Mouse (Mus musculus): Measurements from ENCODE around the gene Pklr. TPM values are rescaled to one million over a fixed set of nuclear protein-coding genes. Genes with fewer than 3 reads are reported as not detected.
A peak's percentile ranks its signal among the peaks of the same experiment; 100 is the strongest.

Gene Pklr
- 0.05 and 0.14 TPM in 2 replicates for polyA plus RNA-seq (2015; fragmentation: Nextera tagmentation; extraction: Ambion mirVana)

DNA sequence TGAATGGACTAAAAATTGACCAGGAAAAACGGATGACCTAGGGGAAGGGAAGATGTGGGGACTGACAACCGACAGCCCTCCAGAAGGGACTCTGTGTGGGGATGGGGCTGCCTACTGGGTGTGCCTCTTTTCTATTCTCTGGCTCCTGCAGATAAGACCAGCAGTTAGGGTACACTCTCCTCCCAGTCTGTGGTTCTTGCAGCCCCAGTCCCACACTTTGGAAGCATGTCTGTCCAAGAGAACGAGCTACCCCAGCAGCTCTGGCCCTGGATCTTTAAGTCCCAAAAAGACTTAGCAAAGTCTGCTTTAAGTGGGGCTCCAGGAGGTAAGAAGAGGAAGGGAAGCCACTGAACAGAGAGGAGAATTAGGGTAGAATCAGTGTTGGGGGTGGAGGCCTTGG, at the start of gene Pklr:
TSS of gene Pklr (plus strand) at position 185 of the 400 bp plus-strand sequence.
- H3K9ac ChIP-seq, result no peak within 1 kb of the TSS
- no peaks in the 10 kb centered on the region for H3K9me3 ChIP-seq
- 75% methylated on average over 3 of the region's 3 CpGs for WGBS
- ATAC-seq (replicated peaks), result no peak
- H3K4me3 ChIP-seq, result no peak within 1 kb of the TSS
- H3K27ac ChIP-seq, result no peak within 1 kb of the TSS
- no peaks in the 10 kb centered on the region for H3K36me3 ChIP-seq (replicated peaks)
- no peaks in the 10 kb centered on the region for H3K27me3 ChIP-seq (replicated peaks)
- H3K4me2 ChIP-seq, result no peak within 1 kb of the TSS
- peaks cover 7% of the 10 kb centered on the region; the same call in 1 of the 2 replicates for H3K4me1 ChIP-seq

DNA sequence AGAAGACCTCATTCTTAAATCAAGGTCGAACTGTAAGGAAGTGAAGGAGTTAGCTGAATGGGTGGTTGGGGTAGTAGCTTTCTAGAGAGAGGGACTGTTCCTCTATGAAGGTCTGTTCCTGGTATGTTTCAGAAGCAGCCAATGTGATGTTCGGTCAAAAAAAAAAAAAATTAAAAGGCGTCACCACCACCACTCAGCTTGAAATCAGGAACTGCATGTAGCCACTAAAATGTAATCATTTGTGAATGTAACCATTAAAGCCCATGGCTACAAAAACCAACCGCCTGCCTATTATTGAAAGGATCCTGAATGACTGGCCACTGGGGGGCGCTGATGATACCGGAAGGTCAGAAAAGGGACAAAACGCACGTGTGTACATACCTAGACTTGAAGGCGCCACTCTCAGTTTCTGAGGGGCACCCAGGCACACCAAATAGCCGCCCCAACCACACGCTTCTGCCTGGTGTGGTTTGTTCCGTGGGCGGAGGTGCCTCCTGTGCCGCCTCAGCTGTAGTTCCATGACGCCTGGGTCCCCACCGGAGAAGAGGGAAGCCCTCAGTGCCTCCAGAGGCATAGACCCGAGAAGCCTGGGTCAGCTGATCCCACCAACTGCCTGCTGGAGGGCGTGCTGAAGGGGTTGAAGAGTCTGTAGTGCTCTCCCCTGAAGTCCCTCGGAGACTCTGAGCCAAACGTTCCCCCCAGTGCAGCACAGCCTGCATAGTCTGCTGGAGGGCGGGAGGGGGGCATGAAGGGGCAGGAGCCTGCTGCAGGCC, 48.4 kb upstream of the Pklr start:
- peaks cover 37% of the 10 kb centered on the region for H3K36me3 ChIP-seq (replicated peaks)
- H3K4me3 ChIP-seq, result no peak overlapping the region
- 32% methylated on average over 21 of the region's 21 CpGs for WGBS
- H3K9ac ChIP-seq, result no peak overlapping the region
- H3K27me3 ChIP-seq (replicated peaks), result 0 out of 2 replicates have a peak, but pooled peaks cover 2% of the 10 kb centered on the region
- H3K4me1 ChIP-seq, result peaks cover 33% of the 10 kb centered on the region
- 0 out of 2 replicates have a peak overlapping the region, but pooled peaks have one; percentile 16 for H3K4me2 ChIP-seq
- H3K9me3 ChIP-seq, result no peaks in the 10 kb centered on the region
- ATAC-seq (replicated peaks), result no peak
- no peak overlapping the region for H3K27ac ChIP-seq

DNA sequence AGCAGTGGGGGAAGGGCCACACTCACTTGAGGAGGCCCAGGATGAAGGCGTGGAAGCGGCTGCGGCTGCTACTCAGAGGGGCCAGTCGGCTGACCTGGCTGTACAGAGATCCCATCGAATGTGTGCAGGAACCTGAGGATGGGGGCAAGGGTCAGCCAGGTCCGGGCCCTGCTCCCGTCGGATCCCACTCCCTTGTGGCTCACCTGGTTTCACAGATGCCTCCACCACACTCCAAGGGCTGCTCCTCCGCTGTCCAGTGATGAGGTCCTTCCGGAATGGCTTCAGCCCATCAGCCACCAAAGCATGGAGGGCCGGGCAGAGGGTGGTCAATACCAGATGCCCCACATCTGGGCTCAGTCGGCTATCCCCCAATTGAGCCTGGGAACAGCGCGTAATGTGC, 47.0 kb upstream of the Pklr start:
- Histone ChIP-seq H3K9ac (no peak overlapping the region), H3K27ac (no peak overlapping the region), H3K4me1 (peaks cover 38% of the 10 kb centered on the region), H3K27me3 (replicated peaks) (0 out of 2 replicates have a peak, but pooled peaks cover 2% of the 10 kb centered on the region), H3K4me2 (peak overlapping the region; percentile 92), H3K4me3 (peak overlapping the region; percentile 56; the same call in 1 of the 2 replicates), H3K36me3 (replicated peaks) (peaks cover 34% of the 10 kb centered on the region), H3K9me3 (no peaks in the 10 kb centered on the region)
- ATAC-seq (replicated peaks), result no peak
- WGBS, result 71% methylated on average over 14 of the region's 14 CpGs

DNA sequence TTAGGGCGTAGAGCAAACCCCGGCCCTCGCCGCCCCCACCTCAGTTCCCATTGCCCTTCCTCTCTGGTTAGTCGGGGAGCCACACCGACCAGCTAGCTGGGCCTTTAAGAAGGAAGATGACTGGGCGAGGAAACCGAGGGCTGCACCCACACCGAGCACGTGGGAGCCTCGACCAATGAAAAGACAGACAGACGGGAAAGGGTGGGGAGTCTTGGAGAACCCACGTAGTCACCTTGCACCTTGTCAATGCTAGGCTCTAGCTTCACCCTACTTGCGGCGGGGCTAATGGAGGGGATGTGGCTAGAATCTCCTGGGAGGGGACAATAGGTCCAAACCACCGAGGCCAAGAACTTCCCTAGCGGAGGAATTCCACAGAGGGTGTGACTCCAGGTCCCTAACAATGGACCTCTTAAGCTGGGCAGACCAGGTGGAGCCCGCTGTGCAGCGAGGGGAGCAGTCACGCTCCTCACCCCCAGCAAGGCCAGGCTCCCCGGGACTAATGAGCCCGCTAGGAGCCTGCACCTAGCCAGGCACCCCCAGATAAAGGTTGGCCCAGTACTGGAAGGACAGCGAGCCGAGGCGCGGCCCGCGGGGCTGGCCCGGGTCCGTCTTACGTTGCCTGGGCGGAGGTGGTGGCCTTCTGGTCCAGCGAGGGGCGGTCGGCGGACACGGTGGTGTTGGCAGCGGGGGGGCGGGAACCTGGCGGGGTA, 45.9 kb upstream of the Pklr start:
- Histone ChIP-seq H3K4me3 (peak overlapping the region; percentile 56), H3K27me3 (replicated peaks) (0 out of 2 replicates have a peak, but pooled peaks cover 2% of the 10 kb centered on the region), H3K36me3 (replicated peaks) (peaks cover 28% of the 10 kb centered on the region), H3K9ac (peak overlapping the region; percentile 75), H3K27ac (peak overlapping the region; percentile 86), H3K4me1 (peaks cover 38% of the 10 kb centered on the region), H3K4me2 (peak overlapping the region; percentile 92), H3K9me3 (no peaks in the 10 kb centered on the region)
- under 1% methylated on average over 40 of the region's 40 CpGs for WGBS
- ATAC-seq (replicated peaks), result peak; percentile 69

DNA sequence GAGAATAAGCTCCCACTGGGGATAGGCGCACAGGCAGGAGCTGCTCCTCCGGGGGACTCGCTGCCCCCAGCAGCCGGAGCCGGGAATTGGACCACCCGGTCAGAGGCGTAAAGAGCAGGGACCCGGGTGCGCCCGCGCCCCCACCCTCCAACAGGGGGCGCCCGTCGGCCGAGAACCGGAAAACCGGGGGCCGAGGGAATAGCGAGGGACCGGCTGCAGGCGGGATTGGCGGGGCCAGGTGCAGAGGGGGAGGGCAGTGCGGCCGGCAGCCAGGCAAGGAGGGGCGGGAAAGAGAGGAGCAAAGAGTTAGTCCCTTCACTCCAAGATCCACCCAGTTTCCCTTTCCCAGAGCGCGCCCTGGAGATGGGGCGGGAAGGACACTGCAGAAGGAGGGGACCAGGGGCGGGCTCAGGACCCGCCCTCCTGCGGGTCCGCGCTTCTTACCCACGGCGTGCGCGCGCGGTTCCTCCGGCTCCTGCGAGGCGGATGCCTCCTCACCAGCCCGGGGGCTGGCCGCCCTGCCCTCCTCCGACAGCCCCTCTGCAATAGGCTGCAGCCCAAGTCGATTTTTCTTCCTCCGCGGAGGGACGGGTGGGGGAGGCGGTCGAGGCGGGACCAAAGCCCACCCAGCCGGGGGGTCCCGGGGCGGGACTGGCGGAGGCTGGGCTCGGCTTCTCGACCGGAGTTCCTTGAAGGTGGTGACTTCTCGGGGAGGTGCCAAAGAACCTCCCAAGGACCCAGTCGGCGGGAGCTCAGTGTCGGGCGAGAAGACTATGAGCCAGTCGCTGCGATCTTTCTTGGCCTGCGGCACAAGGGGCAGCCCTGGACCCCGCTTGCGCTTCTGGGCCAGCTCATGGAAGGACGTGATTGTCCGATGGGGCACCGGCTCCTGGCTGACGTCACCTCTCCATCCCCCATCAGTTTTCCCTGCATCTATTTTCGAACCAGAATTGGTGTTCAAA, 45.0 kb upstream of the Pklr start:
- Histone ChIP-seq H3K27ac (peak overlapping the region; percentile 86), H3K4me2 (peak overlapping the region; percentile 92), H3K9me3 (no peaks in the 10 kb centered on the region), H3K36me3 (replicated peaks) (peaks cover 25% of the 10 kb centered on the region), H3K4me3 (peak overlapping the region; percentile 56), H3K9ac (peak overlapping the region; percentile 75), H3K4me1 (peaks cover 38% of the 10 kb centered on the region), H3K27me3 (replicated peaks) (0 out of 2 replicates have a peak, but pooled peaks cover 2% of the 10 kb centered on the region)
- peak; percentile 28 for ATAC-seq (replicated peaks)
- WGBS, result under 1% methylated on average over 70 of the region's 74 CpGs

DNA sequence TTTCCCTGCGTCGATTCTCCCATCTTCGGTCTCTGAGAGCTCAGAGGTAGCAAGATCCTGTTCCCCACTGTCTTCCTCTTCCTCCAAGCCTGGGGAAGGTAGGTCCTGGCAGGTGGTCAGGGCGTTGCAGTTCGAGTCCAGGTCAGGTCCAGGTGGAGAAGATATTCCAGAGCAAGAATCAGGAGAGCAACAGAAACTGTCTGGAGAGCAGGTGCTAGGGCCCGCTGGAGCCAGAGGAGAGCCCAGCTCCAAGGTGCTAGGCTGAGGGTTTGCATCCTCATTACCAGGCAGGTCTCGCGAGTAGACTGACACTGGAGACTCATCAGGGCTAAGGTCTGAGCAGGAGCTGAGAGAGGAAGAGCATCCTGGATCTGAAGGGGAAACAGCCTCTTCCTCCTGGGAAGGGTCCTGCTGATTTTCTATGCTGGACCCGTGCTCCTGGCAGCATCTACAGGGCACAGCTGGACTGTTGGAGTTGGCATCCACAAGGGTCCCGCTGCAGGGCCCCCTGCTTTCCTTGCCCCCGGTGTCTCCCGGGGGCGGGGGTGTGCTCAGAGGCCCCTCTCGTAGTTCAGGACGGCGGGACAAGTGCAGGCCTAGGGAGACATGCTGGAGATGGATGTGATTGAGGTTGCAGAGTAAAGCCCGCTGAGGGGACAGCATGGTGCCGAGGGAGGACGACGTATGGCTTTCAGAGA, 44.0 kb upstream of the Pklr start:
- peak overlapping the region; percentile 75 for H3K9ac ChIP-seq
- no peak for ATAC-seq (replicated peaks)
- H3K27ac ChIP-seq, result peak overlapping the region; percentile 86
- H3K27me3 ChIP-seq (replicated peaks), result 0 out of 2 replicates have a peak, but pooled peaks cover 2% of the 10 kb centered on the region
- peaks cover 38% of the 10 kb centered on the region for H3K4me1 ChIP-seq
- no peaks in the 10 kb centered on the region for H3K9me3 ChIP-seq
- peak overlapping the region; percentile 92 for H3K4me2 ChIP-seq
- WGBS, result 6% methylated on average over 20 of the region's 20 CpGs
- peaks cover 26% of the 10 kb centered on the region for H3K36me3 ChIP-seq (replicated peaks)
- H3K4me3 ChIP-seq, result peak overlapping the region; percentile 56

DNA sequence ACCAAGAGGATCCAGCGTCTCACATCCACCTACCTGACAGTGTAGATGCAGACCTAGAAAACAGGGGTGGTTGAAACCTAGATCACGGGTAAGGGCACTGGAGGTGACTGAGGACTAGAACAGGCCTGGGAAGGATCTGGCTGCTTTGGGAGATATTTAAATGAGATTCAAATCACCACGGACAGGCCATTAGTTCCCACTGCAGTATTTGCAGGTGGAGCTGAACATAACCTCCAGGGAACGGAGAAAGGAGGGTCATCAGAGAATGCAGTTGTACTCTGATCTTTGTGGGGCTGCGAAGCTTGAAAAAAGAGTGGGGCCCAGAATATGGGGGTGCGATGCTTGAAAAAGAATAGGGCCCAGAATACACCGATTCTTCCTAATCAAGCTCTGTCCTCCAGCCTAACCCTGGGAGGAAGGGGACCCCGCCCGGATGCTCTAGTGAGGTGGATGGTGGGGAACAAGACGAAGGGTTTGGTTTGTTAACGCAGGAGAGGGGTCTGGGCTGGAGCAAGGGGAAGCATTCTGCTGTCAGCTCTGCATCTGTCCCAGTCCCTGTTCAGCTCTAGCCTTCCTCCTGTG, 43.3 kb upstream of the Pklr start:
- Histone ChIP-seq H3K9me3 (no peaks in the 10 kb centered on the region), H3K36me3 (replicated peaks) (peaks cover 28% of the 10 kb centered on the region), H3K27me3 (replicated peaks) (0 out of 2 replicates have a peak, but pooled peaks cover 2% of the 10 kb centered on the region), H3K4me3 (peak overlapping the region; percentile 56), H3K4me2 (peak overlapping the region; percentile 92), H3K27ac (peak overlapping the region; percentile 86), H3K9ac (peak overlapping the region; percentile 75), H3K4me1 (peaks cover 37% of the 10 kb centered on the region)
- ATAC-seq (replicated peaks), result peak; percentile 32
- WGBS, result 15% methylated on average over 11 of the region's 11 CpGs

DNA sequence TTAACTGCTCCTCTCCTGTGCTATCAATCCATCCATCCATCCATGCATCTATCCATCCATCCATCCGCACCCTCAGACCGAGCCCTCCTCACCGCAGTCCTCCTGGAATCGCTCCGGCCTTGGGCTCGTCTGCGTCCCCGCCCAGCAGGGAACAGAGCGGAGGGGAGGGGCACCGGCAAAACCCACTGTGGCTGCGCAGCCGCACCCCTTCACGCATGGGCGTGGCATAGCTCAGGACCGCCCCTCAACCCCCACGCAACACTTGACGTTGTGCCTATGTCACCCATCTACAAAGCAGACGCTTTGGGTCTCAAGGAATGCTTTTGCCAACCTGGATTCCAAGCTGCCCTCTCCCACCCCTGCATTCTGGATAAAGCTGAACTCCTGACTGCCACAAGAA, 42.8 kb upstream of the Pklr start, which contains the start of gene Rusc1:
TSS of gene Rusc1 (minus strand) at position 137 of the 400 bp plus-strand sequence.
- Histone ChIP-seq H3K9ac (peak within 1 kb of the TSS; percentile 75), H3K9me3 (no peaks in the 10 kb centered on the region), H3K27me3 (replicated peaks) (0 out of 2 replicates have a peak, but pooled peaks cover 2% of the 10 kb centered on the region), H3K4me1 (peaks cover 33% of the 10 kb centered on the region), H3K27ac (peak within 1 kb of the TSS; percentile 86), H3K4me3 (peak within 1 kb of the TSS; percentile 56), H3K4me2 (peak within 1 kb of the TSS; percentile 92), H3K36me3 (replicated peaks) (peaks cover 25% of the 10 kb centered on the region)
- ATAC-seq (replicated peaks), result peak; percentile 88
- WGBS, result under 1% methylated on average over 18 of the region's 18 CpGs

DNA sequence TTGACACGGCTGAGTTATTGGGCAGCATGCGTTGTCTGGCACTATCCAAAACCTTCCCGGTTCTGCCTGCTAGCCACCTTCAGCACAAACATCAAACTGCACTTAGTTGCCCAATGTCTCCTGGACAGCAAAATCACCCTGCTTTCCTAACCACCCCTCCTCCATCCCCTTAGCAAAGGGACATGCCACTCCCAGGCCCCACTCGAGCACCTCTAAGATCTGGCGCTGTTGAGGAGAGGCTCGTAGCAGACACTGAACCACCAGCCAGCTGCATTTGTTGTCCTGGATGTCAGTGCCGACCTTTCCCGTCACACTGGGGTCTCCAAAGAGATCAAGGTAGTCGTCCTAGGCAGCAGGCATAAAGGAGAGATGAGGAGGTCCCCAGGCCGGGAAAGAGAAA, 41.9 kb upstream of the Pklr start:
- WGBS, result 84% methylated on average over 10 of the region's 10 CpGs
- H3K27ac ChIP-seq, result peak overlapping the region; percentile 86; the same call in 1 of the 2 replicates
- no peak for ATAC-seq (replicated peaks)
- no peaks in the 10 kb centered on the region for H3K27me3 ChIP-seq (replicated peaks)
- peaks cover 22% of the 10 kb centered on the region for H3K36me3 ChIP-seq (replicated peaks)
- no peak overlapping the region for H3K9ac ChIP-seq
- no peaks in the 10 kb centered on the region for H3K9me3 ChIP-seq
- H3K4me1 ChIP-seq, result peaks cover 34% of the 10 kb centered on the region
- no peak overlapping the region for H3K4me2 ChIP-seq
- no peak overlapping the region for H3K4me3 ChIP-seq

DNA sequence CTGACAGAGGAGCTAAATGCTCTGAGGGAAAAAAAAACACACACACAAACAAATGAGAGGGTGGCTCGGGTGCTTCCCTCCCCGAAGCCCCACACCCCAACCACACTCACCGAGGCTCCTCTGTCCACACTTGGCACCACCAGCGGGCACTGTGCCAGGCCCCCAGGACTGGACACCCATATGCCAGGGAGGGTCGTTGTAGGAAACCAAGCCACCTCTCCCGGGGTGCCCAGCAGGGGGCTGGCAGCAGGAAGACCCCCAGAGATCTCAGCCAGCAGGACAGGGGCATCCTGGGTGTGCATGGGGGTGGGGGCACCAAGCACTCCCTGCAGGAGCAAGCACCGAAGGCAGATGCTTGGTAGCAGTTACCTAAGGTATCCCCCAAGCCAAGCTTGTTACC, 35.1 kb upstream of the Pklr start, which contains the start of gene Gm43738:
TSS of gene Gm43738 (minus strand) at position 289 of the 400 bp plus-strand sequence.
- Histone ChIP-seq H3K4me2 (peak within 1 kb of the TSS; percentile 80), H3K9ac (peak within 1 kb of the TSS; percentile 49), H3K9me3 (no peaks in the 10 kb centered on the region), H3K4me1 (peaks cover 35% of the 10 kb centered on the region), H3K27ac (peak within 1 kb of the TSS; percentile 84), H3K4me3 (peak within 1 kb of the TSS; percentile 69), H3K36me3 (replicated peaks) (peaks cover 21% of the 10 kb centered on the region), H3K27me3 (replicated peaks) (no peaks in the 10 kb centered on the region)
- ATAC-seq (replicated peaks), result no peak
- WGBS, result 42% methylated on average over 7 of the region's 7 CpGs
